Mouse (Mus musculus) cerebellum, adult 2 months (tissue): ENCODE measurements at regions not wholly inside any gene's neighbourhood (a gene's known extent, or its start where the extent isn't known, plus 50 kb on each side); places are given as distances from the start of the nearest gene placed in this dataset.

ENCODE experiments used
- CTCF ChIP-seq: fragments of 200-500 bp; IDR thresholded peaks from 2 replicates; pipeline ENCODE4 v1.5.1; 2011; ENCODE audit warnings: low read depth, mild to moderate bottlenecking, control low read depth, low read length, moderate library complexity, borderline replicate concordance; ENCODE audit not compliant: insufficient read depth
- POLR2A ChIP-seq: fragments of 200-500 bp; IDR thresholded peaks from 2 replicates; pipeline ENCODE4 v1.6.1; 2011; ENCODE audit warnings: low read length, control low read depth, borderline replicate concordance; ENCODE audit not compliant: insufficient read depth

- TF ChIP-seq CTCF (no peak), POLR2A (no peak)
These were observed 169.7 kb upstream of the Pabpc6 start for GRCm38 (mm10) chr17:9839256-9839655.
